Mouse (Mus musculus): ENCODE data around the gene Upk3bl. TPM values are rescaled to one million over a fixed set of nuclear protein-coding genes. Genes with fewer than 3 reads are reported as not detected.

Gene Upk3bl
- total RNA-seq, 2 experiments from 2014 or later: 0.27 TPM; not detected in 1

Small RNA genes within 50 kb of the gene (microRNA-seq; reads per million reads assigned to microRNA genes)
- gene Mir7035: 0.50 to 2.5 reads per million in 2 experiments

Other genes starting within 250 kb of the Upk3bl start
- not detected for gene Srrm3, start 247.6 kb upstream of the Upk3bl start, total RNA-seq (2021)
- 100 to 1,000 TPM; 257 to 459 TPM for gene Hspb1, start 166.6 kb upstream of the Upk3bl start, total RNA-seq (2021)
- 100 to 1,000 TPM; 305 to 325 TPM for gene Ywhag, start 119.9 kb upstream of the Upk3bl start, total RNA-seq (2021)
- 1 to 10 TPM in 1 of 2 experiments, under 1 TPM in 1; 0.73 to 1.6 TPM for gene Ssc4d, start 80.0 kb upstream of the Upk3bl start, total RNA-seq (2021)
- not detected for gene Zp3, start 74.4 kb upstream of the Upk3bl start, total RNA-seq (2021)
- gene Dtx2, start 59.7 kb upstream of the Upk3bl start, total RNA-seq (2021): 1 to 10 TPM; 6.7 to 7.5 TPM
- gene Upk3b, start 16.0 kb upstream of the Upk3bl start, total RNA-seq (2021): not detected
- 10 to 100 TPM; 14.6 to 15.3 TPM for gene Rasa4, start 29.4 kb downstream of the Upk3bl start, total RNA-seq (2021)
- 10 to 100 TPM; 52.9 to 66.0 TPM for gene Polr2j, start 62.1 kb downstream of the Upk3bl start, total RNA-seq (2021)
- 1 to 10 TPM; 4.0 to 4.3 TPM for gene Lrwd1, start 81.6 kb downstream of the Upk3bl start, total RNA-seq (2021)
- 1 to 10 TPM; 4.4 to 5.1 TPM for gene Alkbh4, start 81.7 kb downstream of the Upk3bl start, total RNA-seq (2021)
- gene Orai2, start 116.2 kb downstream of the Upk3bl start, total RNA-seq (2021): 1 to 10 TPM; 2.7 to 3.2 TPM
- gene Prkrip1, start 144.5 kb downstream of the Upk3bl start, total RNA-seq (2021): 10 to 100 TPM; 24.2 to 25.1 TPM
- gene Sh2b2, start 192.1 kb downstream of the Upk3bl start, total RNA-seq (2021): 1 to 10 TPM; 4.6 to 8.0 TPM

All from gastrocnemius, postnatal 14 days (tissue).